Mouse (Mus musculus) G1E (cell line): ENCODE results near the gene Rab3d. TPM values are rescaled to one million over a fixed set of nuclear protein-coding genes. Genes with fewer than 3 reads are reported as not detected.

Source experiments
- ATAC-seq: 2 replicates; pipeline ENCODE4 v1.8.0; 2016; ENCODE audit warnings: mild to moderate bottlenecking; ENCODE audit not compliant: insufficient number of reproducible peaks, poor library complexity, low FRiP score, severe bottlenecking; ENCODE audit errors: extremely low read depth
- DNase-seq: peaks from one replicate; pipeline ENCODE4 v3.0.0; 2012; ENCODE audit warnings: low spot score
- H3K27me3 ChIP-seq: 2 replicates; pipeline ENCODE4 v1.6.1; 2012; ENCODE audit warnings: mild to moderate bottlenecking, low read length, inconsistent platforms; ENCODE audit not compliant: insufficient read depth
- H3K36me3 ChIP-seq: replicated peaks from 2 replicates; pipeline ENCODE3; 2012; ENCODE audit warnings: mild to moderate bottlenecking, inconsistent platforms
- H3K4me1 ChIP-seq: 2 replicates; pipeline ENCODE4 v1.6.1; 2012; ENCODE audit warnings: low read depth, low read length, inconsistent platforms, mixed read lengths; ENCODE audit not compliant: insufficient read depth
- H3K4me3 ChIP-seq: 2 replicates; pipeline ENCODE4 v1.5.1; 2012; ENCODE audit warnings: low read depth, mild to moderate bottlenecking, inconsistent platforms, low read length, moderate library complexity, mixed read lengths
- H3K9me3 ChIP-seq: replicated peaks from 2 replicates; pipeline ENCODE4 v1.6.1; 2012; ENCODE audit warnings: inconsistent platforms
- CTCF ChIP-seq: IDR thresholded peaks from 2 replicates; pipeline ENCODE4 v1.5.1; 2012; ENCODE audit warnings: low read depth, low read length, inconsistent platforms, mixed read lengths
- GATA1 ChIP-seq: IDR thresholded peaks from 2 replicates; pipeline ENCODE4 v1.6.1; 2012; ENCODE audit warnings: borderline replicate concordance, low read length, inconsistent platforms, mixed read lengths
- GATA2 ChIP-seq: IDR thresholded peaks from 2 replicates; pipeline ENCODE4 v1.6.1; 2012; ENCODE audit warnings: low read depth, low read length, inconsistent platforms, borderline replicate concordance
- POLR2AphosphoS5 ChIP-seq: IDR thresholded peaks from 2 replicates; pipeline ENCODE4 v1.6.1; 2012; ENCODE audit warnings: low read depth, low read length, inconsistent platforms; ENCODE audit not compliant: insufficient replicate concordance
- TAL1 ChIP-seq: conservative IDR thresholded peaks from 2 replicates; pipeline ENCODE4 v1.6.1; 2012; ENCODE audit warnings: low read depth, low read length, inconsistent platforms, mixed read lengths
- polyA plus RNA-seq: library from polyadenylated mRNA; stranded (reverse); fragments of >175 nt; gene quantifications from 2 replicates; pipeline ENCODE4 v1.2.3, GENCODE M21; 2012
- total RNA-seq, 2 experiments: library from RNA; stranded (forward) in 1 of 2; stranded (reverse) in 1 of 2; fragments of 200-1000 nt in 1 of 2; fragments of >200 nt in 1 of 2; fragmentation: Nextera tagmentation in 1 of 2; gene quantifications; 2 replicates each; pipeline ENCODE4 v1.2.3; 2014 to 2017

Rab3d gene
- total and polyA plus RNA-seq, 3 experiments = 3.7 to 8.5 (median 7.0) TPM

DNA sequence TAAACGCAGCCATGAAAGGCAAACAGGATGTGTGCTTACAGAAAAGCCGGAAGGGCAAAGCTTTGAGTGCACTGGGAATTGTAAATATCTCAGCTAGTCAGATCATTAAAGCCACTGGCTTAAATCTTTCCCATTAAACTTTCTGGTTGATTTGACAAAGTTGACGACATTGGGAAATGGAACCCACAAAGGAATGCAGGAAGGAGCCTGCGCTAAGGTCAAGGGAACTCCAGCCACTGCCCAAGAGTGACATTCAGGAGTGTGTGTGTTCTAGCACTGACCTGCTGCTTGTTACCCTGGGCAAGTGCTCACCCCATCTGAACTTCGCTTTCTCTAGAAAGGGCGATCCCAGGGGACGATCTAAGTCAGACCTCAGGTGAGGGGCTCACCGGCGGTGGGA is 42.1 kb upstream of the Rab3d start:
- H3K4me1 ChIP-seq = peaks cover 75% of the 10 kb centered on the region
- no peak for TF ChIP-seq TAL1
- no peak for TF ChIP-seq GATA1
- TF ChIP-seq POLR2AphosphoS5 = no peak
- no peak for TF ChIP-seq CTCF
- TF ChIP-seq GATA2 = no peak
- peak overlapping the region; percentile 76 for H3K4me3 ChIP-seq
- no peaks in the 10 kb centered on the region for H3K9me3 ChIP-seq
- ATAC-seq = no peak
- peaks cover 49% of the 10 kb centered on the region for H3K36me3 ChIP-seq
- H3K27me3 ChIP-seq = no peaks in the 10 kb centered on the region
- DNase-seq = no peak

DNA sequence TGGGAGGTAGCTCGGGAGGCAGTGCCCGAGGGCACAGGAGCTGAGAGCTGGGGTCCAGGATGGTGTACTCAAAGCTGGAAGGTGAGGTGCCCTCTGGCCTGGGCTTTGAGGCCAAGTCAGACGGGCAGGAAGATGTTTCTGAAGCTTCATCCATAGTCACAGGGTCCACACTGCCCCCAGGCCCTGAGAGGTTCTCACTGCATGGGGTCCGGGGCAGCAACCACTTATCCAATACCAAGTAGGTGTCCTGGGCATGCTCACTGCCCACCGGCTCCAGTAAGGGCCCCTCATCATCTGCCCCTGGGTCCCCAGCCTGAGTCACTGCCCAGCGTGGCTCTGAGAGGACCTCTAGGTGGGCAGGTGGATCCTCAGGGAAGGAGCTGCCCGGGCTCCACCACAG is 41.3 kb upstream of the Rab3d start:
- ATAC-seq (no peak), DNase-seq (no peak)
- TF ChIP-seq GATA1 (no peak), GATA2 (no peak), CTCF (no peak), POLR2AphosphoS5 (no peak), TAL1 (no peak)
- Histone ChIP-seq H3K27me3 (no peaks in the 10 kb centered on the region), H3K4me1 (peaks cover 79% of the 10 kb centered on the region), H3K36me3 (peaks cover 49% of the 10 kb centered on the region), H3K4me3 (peak overlapping the region; percentile 76; the same call in 1 of the 2 replicates), H3K9me3 (no peaks in the 10 kb centered on the region)

- Histone ChIP-seq H3K4me1 (peaks cover 71% of the 10 kb centered on the region), H3K4me3 (peak overlapping the region; percentile 33; the same call in 1 of the 2 replicates)
Observed at GRCm38 (mm10) chr9:21958372-21958771, 40.4 kb upstream of the Rab3d start.

DNA sequence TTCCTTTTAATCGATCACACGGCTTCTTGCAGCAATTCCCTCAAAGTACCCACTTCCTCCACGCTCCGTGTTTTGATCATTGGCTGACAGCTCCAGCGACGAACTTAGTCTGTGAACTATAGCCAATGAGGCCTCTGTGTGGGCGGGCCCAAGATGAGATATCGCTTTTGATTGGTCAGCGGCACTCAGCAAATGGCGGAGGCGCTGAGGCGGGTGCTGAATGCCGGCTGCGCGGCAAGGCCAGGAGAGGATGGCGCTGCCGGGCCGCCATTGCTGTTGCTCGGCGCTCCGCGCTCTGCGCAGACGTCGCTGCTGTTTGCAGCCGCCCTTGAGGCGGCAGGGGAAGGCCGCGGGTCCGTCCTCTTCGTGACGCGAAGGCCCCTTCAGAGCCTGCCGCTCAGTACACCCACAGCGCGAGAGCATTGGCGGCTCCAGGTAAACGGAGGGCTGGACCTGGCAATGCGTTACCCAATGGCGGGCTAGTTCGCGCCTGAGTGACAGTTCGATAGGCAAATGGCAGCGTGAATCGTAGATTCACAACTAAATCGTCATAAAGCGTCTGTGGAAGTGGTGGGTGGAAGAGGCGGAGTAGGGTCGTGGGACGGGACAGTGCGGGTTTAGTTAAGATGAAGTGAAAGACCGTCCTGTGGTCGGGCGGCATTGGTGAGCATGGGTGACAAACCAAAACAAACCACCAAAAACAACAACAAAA is 37.7 kb upstream of the Rab3d start, which contains the start of gene Swsap1:
Gene Swsap1 (plus strand): TSS at position 186 of the 712 bp plus-strand sequence.
- ATAC-seq (peak; percentile 82), DNase-seq (peak; percentile 95)
- peak within 1 kb of the TSS; percentile 75 for H3K4me3 ChIP-seq
- TF ChIP-seq GATA2 = no peak
- no peak for TF ChIP-seq GATA1
- TF ChIP-seq CTCF = no peak
- TF ChIP-seq POLR2AphosphoS5 = no peak
- TF ChIP-seq TAL1 = no peak
- H3K36me3 ChIP-seq = peaks cover 40% of the 10 kb centered on the region
- H3K27me3 ChIP-seq = no peaks in the 10 kb centered on the region
- H3K9me3 ChIP-seq = no peaks in the 10 kb centered on the region
- peaks cover 52% of the 10 kb centered on the region for H3K4me1 ChIP-seq

More at GRCm38 (mm10) chr9:21958372-21958771, 40.4 kb upstream of the Rab3d start:
- H3K36me3 ChIP-seq = peaks cover 51% of the 10 kb centered on the region
- ATAC-seq = no peak
- no peak for TF ChIP-seq GATA1
- no peak for TF ChIP-seq CTCF
- no peak for TF ChIP-seq TAL1
- no peak for TF ChIP-seq GATA2
- TF ChIP-seq POLR2AphosphoS5 = no peak
- no peak for DNase-seq
- H3K9me3 ChIP-seq = no peaks in the 10 kb centered on the region
- H3K27me3 ChIP-seq = no peaks in the 10 kb centered on the region

- Histone ChIP-seq H3K4me1 (peaks cover 46% of the 10 kb centered on the region), H3K4me3 (peak overlapping the region; percentile 75), H3K36me3 (peaks cover 35% of the 10 kb centered on the region), H3K9me3 (no peaks in the 10 kb centered on the region), H3K27me3 (no peaks in the 10 kb centered on the region)
- DNase-seq (no peak), ATAC-seq (peak; percentile 29)
- no peak for TF ChIP-seq CTCF
- TF ChIP-seq GATA1 = no peak
- no peak for TF ChIP-seq POLR2AphosphoS5
- no peak for TF ChIP-seq GATA2
- TF ChIP-seq TAL1 = no peak
Observed at GRCm38 (mm10) chr9:21955225-21955569, 37.2 kb upstream of the Rab3d start.

DNA sequence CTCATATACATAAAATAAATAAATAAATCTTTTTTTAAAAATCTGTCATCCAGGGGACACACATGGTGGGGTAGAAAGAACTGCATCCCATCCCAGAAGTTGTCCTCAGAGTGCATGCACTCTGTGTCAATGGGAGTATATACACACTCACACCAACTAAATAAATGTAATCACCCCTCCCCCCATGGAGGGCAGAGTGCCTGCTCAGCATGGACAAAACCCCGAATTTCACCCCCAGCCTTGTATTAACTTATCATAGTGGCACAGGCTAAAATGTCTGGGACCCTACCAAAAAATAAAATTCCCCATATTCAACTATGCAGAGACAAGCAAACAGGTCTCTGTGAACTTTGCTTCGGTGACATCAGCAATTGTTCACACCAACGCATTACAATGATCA is 36.6 kb upstream of the Rab3d start:
- DNase-seq (no peak), ATAC-seq (no peak)
- H3K27me3 ChIP-seq = no peaks in the 10 kb centered on the region
- no peaks in the 10 kb centered on the region for H3K9me3 ChIP-seq
- peaks cover 30% of the 10 kb centered on the region for H3K36me3 ChIP-seq
- H3K4me3 ChIP-seq = no peak overlapping the region; the same call in 1 of the 2 replicates
- peaks cover 41% of the 10 kb centered on the region for H3K4me1 ChIP-seq
- TF ChIP-seq CTCF (no peak), GATA2 (no peak), POLR2AphosphoS5 (no peak), TAL1 (no peak), GATA1 (no peak)
